Mouse (Mus musculus) urinary bladder, postnatal 14 days (tissue): ENCODE measurements around the gene Plppr1.
"Not testable (repeated sequence)": the region's sequence is repeated elsewhere in the genome, so short reads cannot be mapped to it uniquely, and the experiment has no call there.

ENCODE experiments used
- DNase-seq: peaks from one replicate; pipeline ENCODE4 v3.0.0; 2021; ENCODE audit warnings: low spot score

Plppr1 gene

DNA sequence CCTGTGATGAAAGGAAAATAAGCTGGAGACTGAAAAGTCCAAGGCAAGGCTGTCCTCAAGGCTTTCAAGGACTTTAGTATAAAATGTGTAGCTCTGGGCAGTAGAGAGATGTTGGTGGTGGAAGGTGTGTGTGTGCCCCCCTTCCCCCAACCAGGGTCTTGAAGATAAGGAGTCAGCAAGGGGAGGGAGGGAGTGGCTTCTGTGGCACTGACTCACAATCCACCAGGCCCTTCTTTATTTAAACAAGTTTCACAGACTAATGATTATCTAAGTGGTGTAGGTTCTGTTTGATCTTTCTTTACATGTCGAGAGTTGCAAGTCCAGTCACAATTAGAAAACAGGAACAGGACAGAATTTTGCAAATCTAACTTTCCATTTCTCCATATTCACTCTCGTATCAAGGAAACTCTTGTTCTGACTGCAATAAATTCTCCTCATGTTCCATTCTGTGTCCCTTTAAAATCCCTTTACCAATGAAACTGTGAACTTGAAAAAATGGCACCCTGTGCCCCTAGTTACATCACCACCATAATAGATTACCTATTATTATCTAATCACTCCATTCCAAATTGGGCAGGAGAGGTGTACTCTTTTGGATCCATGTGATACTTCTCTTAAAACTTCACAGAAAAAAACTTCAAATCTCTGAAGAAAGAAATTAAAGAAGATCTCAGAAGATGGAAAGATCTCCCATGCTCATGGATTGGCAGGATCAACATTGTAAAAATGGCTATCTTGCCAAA is 324.7 kb downstream of the Plppr1 start:
- not testable (repeated sequence) for DNase-seq

DNA sequence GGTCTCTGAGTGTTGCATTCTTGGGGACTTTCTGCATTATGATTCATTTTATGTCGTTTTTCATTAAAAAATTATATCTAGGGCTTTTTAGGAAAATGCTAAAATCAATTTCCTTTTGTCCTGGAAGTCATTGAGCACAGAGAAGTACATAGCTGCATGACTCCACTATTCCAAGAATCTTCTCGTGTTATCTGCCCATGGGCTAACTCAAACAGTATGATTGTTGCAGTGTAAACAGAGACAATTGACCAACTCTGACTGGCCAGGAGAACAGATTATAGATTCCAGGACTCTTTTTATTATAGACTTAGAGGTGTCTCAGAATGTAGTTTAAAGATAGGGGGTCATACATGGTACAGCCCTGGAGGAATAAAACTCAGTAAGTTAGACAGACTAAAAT is 327.8 kb downstream of the Plppr1 start:
- no peak for DNase-seq
